In the genomic region with DNA sequence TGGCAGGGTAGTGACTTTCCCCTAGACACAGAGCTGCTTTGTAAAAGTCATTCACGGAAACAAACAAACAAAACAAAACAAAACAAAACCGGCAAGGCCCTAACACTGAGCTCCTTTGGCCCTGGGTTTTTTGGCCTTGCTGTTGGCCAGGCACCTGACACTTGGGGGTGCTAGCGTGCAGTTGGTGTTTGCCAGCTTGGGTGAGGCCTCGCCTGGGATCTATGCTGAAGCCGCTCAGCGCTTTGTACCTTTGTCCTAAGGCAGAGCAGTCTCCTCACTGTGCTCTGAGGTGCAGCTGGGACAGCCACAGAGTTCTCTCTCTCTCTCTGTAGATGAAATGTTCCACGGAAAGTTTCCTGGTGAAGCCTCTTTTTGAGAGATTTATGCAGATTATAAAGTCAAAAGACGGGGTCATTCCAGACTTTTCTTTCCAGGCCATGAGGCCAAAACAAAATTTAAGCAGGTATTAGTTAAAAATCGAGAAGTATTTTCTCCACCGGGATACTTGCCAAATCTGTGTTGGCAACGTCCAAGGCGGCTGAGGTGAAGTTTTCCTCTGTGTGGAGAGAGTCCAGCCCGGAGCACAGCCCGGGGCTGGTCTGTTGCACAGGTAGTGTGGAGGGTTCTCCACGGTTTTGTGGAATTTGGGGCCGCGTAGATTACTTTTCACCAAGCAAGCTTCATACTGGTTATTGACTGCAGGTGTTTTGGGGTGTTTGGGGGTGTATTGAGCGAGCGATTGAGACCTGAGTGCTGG, we compare ENCODE assay signal across 8 mouse cellular contexts.
A peak's percentile ranks its signal among the peaks of the same experiment; 100 is the strongest.
DNase-seq lines count a peak whose midpoint lies in the region; ATAC-seq lines count a peak whose summit lies in the region.

No protein-coding gene starts in this region.

- intact Hi-C loops in left cerebral cortex, postnatal 36 days (cut with DNase I): loop anchor here (10.0 kb wide), 3 partner anchors 154 to 506 kb away; no protein-coding TSS in a partner anchor

- no peak overlapping the region for H3K9ac ChIP-seq in midbrain, embryonic 12.5 days (replicated peaks)

- ATAC-seq in midbrain, embryonic 12.5 days (ENCODE audit: low FRiP score, low read depth): peak; percentile 76

- H3K27me3 ChIP-seq in midbrain, embryonic 12.5 days: no peaks in the 10 kb centered on the region; the same call in 1 of the 2 replicates
- no peaks in the 10 kb centered on the region for H3K27me3 ChIP-seq in splenic B cell, adult 2 months (ENCODE audit: control insufficient read depth, insufficient read depth, low read length, poor library complexity, severe bottlenecking)

- no peak overlapping the region for H3K4me3 ChIP-seq in midbrain, embryonic 12.5 days

- DNase-seq in urinary bladder, adult 18-20 months (ENCODE audit: low spot score in 2 of 2): peak; percentile 26 to 51
- DNase-seq in urinary bladder, postnatal 10 days (ENCODE audit: low spot score): no peak
- peak; percentile 86 for DNase-seq in embryo, embryonic 11 days
- DNase-seq in heart, adult 11 months: peak; percentile 94
- DNase-seq in kidney, adult 11 months: peak; percentile 80
- peak; percentile 28 to 47 for DNase-seq in left cerebral cortex, postnatal 36 days (ENCODE audit: low spot score in 2 of 2)
- DNase-seq in splenic B cell, adult 2 months (ENCODE audit: low read depth, low spot score): peak; percentile 27

- H3K36me3 ChIP-seq in midbrain, embryonic 12.5 days: no peaks in the 10 kb centered on the region
- no peaks in the 10 kb centered on the region for H3K36me3 ChIP-seq in splenic B cell, adult 2 months (ENCODE audit: control insufficient read depth, insufficient read depth, low read length, poor library complexity, severe bottlenecking)

- H3K27ac ChIP-seq in midbrain, embryonic 12.5 days (replicated peaks): no peak overlapping the region

- H3K4me1 ChIP-seq in midbrain, embryonic 12.5 days: peaks cover 17% of the 10 kb centered on the region

- H3K9me3 ChIP-seq in midbrain, embryonic 12.5 days: no peaks in the 10 kb centered on the region

- 51% methylated on average over 19 of the region's 19 CpGs for WGBS in midbrain, embryonic 12.5 days

- no peak overlapping the region for H3K4me2 ChIP-seq in midbrain, embryonic 12.5 days (replicated peaks)
